Comparison of ENCODE assay signal across 24 mouse cellular contexts in genomic region chr17:34459255-34459654, GRCm38 (mm10). TPM values are rescaled to one million over a fixed set of nuclear protein-coding genes. Genes with fewer than 3 reads are reported as not detected.
"Had no signal": no experiment of that assay in that cellular context is flagged by ENCODE, and none has a peak within 500 bp of the region (broad histone marks: within the 10 kb centered on the region; RNA-seq: fewer than 3 reads in every experiment).

No protein-coding gene starts in this region.

- H3K9me3 ChIP-seq: lung, embryonic 15.5 days; midbrain, embryonic 13.5 days; midbrain, embryonic 15.5 days; neural tube, embryonic 13.5 days; neural tube, embryonic 15.5 days had no signal

- H3K9ac ChIP-seq: lung, embryonic 15.5 days; midbrain, embryonic 13.5 days; midbrain, embryonic 15.5 days; neural tube, embryonic 13.5 days; neural tube, embryonic 15.5 days had no signal

- DNase-seq: lung, adult 2 months; lung, postnatal 14 days; lung, postnatal 4 days; retina, postnatal 1 day; right cerebral cortex, adult 18-20 months; right cerebral cortex, postnatal 25 days; right cerebral cortex, postnatal 4 days; spleen, adult 18-20 months; thymus, adult 18-20 months; thymus, postnatal 36 days had no signal

- H3K4me1 ChIP-seq: midbrain, embryonic 13.5 days; midbrain, embryonic 15.5 days; neural tube, embryonic 13.5 days; neural tube, embryonic 15.5 days had no signal

- H3K27me3 ChIP-seq: lung, embryonic 15.5 days; midbrain, embryonic 13.5 days; midbrain, embryonic 15.5 days; neural tube, embryonic 13.5 days; neural tube, embryonic 15.5 days had no signal

- H3K4me3 ChIP-seq: lung, embryonic 15.5 days; midbrain, embryonic 13.5 days; midbrain, embryonic 15.5 days; myocyte; neural tube, embryonic 13.5 days; neural tube, embryonic 15.5 days had no signal

- H3K36me3 ChIP-seq: lung, embryonic 15.5 days; midbrain, embryonic 13.5 days; midbrain, embryonic 15.5 days; neural tube, embryonic 13.5 days; neural tube, embryonic 15.5 days had no signal

- ATAC-seq: lung, postnatal 0 days; midbrain, embryonic 13.5 days; midbrain, embryonic 15.5 days had no signal

- H3K4me2 ChIP-seq: lung, embryonic 15.5 days; midbrain, embryonic 11.5 days; midbrain, embryonic 13.5 days; midbrain, embryonic 15.5 days; neural tube, embryonic 13.5 days; neural tube, embryonic 15.5 days had no signal

- H3K27ac ChIP-seq: lung, embryonic 15.5 days; midbrain, embryonic 13.5 days; midbrain, embryonic 15.5 days; neural tube, embryonic 13.5 days; neural tube, embryonic 15.5 days had no signal

RNA-seq across cellular contexts. Expression of gene Btnl4, which starts 17.9 kb away (rescaled TPM):
- total RNA-seq: midbrain, postnatal 0 days had no signal
- polyA plus RNA-seq: limb, embryonic 14.5 days; liver, adult 2 months; lung, adult 2 months; lung, embryonic 15.5 days; midbrain, embryonic 11.5 days; midbrain, embryonic 13.5 days; midbrain, embryonic 15.5 days; midbrain, postnatal 0 days; myocyte; neural tube, embryonic 11.5 days; neural tube, embryonic 13.5 days; neural tube, embryonic 15.5 days; stomach, embryonic 14.5 days; urinary bladder, adult 2 months had no signal

RNA-seq across cellular contexts. Expression of gene Btnl6, which starts 57.9 kb away (rescaled TPM):
- total RNA-seq: liver, adult 2 months; midbrain, postnatal 0 days had no signal
- polyA plus RNA-seq: limb, embryonic 14.5 days; liver, adult 2 months; lung, adult 2 months; lung, embryonic 15.5 days; lung, postnatal 0 days; midbrain, embryonic 11.5 days; midbrain, embryonic 13.5 days; midbrain, embryonic 15.5 days; midbrain, postnatal 0 days; myocyte; neural tube, embryonic 11.5 days; neural tube, embryonic 13.5 days; neural tube, embryonic 15.5 days; stomach, embryonic 14.5 days; urinary bladder, adult 2 months had no signal
